Mouse (Mus musculus) heart, postnatal 0 days (tissue): ENCODE measurements around the gene Rassf2. TPM values are rescaled to one million over a fixed set of nuclear protein-coding genes. Genes with fewer than 3 reads are reported as not detected.

Experiments used
- ATAC-seq: fragments of 200-750 bp; cut with Nextera tagmentation; 2 replicates; pipeline ENCODE4 v1.8.0; 2017; ENCODE audit warnings: low read depth, moderate number of reproducible peaks, moderate library complexity; ENCODE audit not compliant: insufficient read depth
- DNase-seq: peaks from one replicate; pipeline ENCODE4 v3.0.0-alpha.2; 2016; ENCODE audit warnings: low spot score
- H3K27ac ChIP-seq: fragments of 300-500 bp; sonication (generic); 2 replicates; pipeline ENCODE4 v1.5.1; 2014; ENCODE audit warnings: low read depth, mild to moderate bottlenecking
- H3K27me3 ChIP-seq: fragments of 300-500 bp; sonication (generic); 2 replicates; pipeline ENCODE4 v1.6.1; 2014; ENCODE audit warnings: low read length, mixed read lengths; ENCODE audit not compliant: control insufficient read depth, insufficient read depth
- H3K36me3 ChIP-seq: fragments of 300-500 bp; sonication (generic); replicated peaks from 2 replicates; pipeline ENCODE4 v1.6.1; 2014; ENCODE audit warnings: low read length, mixed read lengths; ENCODE audit not compliant: control insufficient read depth, insufficient read depth
- H3K4me1 ChIP-seq: fragments of 300-500 bp; sonication (generic); 2 replicates; pipeline ENCODE4 v1.6.1; 2014; ENCODE audit warnings: antibody characterized with exemption; ENCODE audit not compliant: control insufficient read depth, insufficient read depth
- H3K4me2 ChIP-seq: fragments of 300-500 bp; sonication (generic); 2 replicates; pipeline ENCODE4 v1.6.1; 2014; ENCODE audit warnings: low read depth, mild to moderate bottlenecking, low read length, moderate library complexity
- H3K4me3 ChIP-seq: fragments of 300-500 bp; sonication (generic); 2 replicates; pipeline ENCODE4 v1.5.1; 2014; ENCODE audit warnings: low read depth, low read length
- H3K9ac ChIP-seq: fragments of 300-500 bp; sonication (generic); replicated peaks from 2 replicates; pipeline ENCODE4 v1.6.1; 2014; ENCODE audit warnings: low read depth, low read length, mixed read lengths
- H3K9me3 ChIP-seq: fragments of 300-500 bp; sonication (generic); replicated peaks from 2 replicates; pipeline ENCODE4 v1.6.1; 2016; ENCODE audit warnings: low read length; ENCODE audit not compliant: control insufficient read depth
- CTCF ChIP-seq: IDR thresholded peaks from 2 replicates; pipeline ENCODE4 v1.5.1; 2016; ENCODE audit warnings: antibody characterized with exemption, control low read depth, low read depth
- EP300 ChIP-seq: IDR thresholded peaks from 2 replicates; pipeline ENCODE4 v1.6.1; 2016; ENCODE audit warnings: antibody characterized with exemption, low read depth
- WGBS: fragments of 180-500 bp; shearing (Covaris S2); extraction: QIAGEN DNeasy Blood & Tissue Kit; methylation state at CpG from one replicate; pipeline ENCODE4 v1.1.7; 2014; 5-methylcytosine and 5-hydroxymethylcytosine counted together
- polyA plus RNA-seq: library from polyadenylated mRNA; unstranded; fragments of >200 nt; fragmentation: Nextera tagmentation; extraction: Ambion mirVana; gene quantifications from 2 replicates; pipeline ENCODE4 v1.2.1, GENCODE M21; 2015
- total RNA-seq: library from RNA; depleted of rRNA; stranded (reverse); fragments of >200 nt; gene quantifications from 2 replicates; pipeline ENCODE4 v1.2.3, GENCODE M21; 2014; ENCODE audit warnings: low replicate concordance

Gene Rassf2
- total and polyA plus RNA-seq, 2 experiments from 2014 or later: 2.7 to 5.2 TPM

GRCm38 (mm10) chr2:132034590-132035469 lies 4.8 kb upstream of the Rassf2 start:
- DNase-seq (no peak), ATAC-seq (no peak)
- Histone ChIP-seq H3K36me3 (no peaks in the 10 kb centered on the region), H3K27me3 (no peaks in the 10 kb centered on the region), H3K9ac (no peak overlapping the region), H3K4me2 (no peak overlapping the region), H3K4me3 (no peak overlapping the region), H3K27ac (peak overlapping the region; percentile 49; the same call in 1 of the 2 replicates), H3K4me1 (no peaks in the 10 kb centered on the region; the same call in 1 of the 2 replicates), H3K9me3 (no peaks in the 10 kb centered on the region)
- WGBS: 65% methylated on average over 4 of the region's 4 CpGs
- TF ChIP-seq CTCF (no peak), EP300 (no peak)

- Histone ChIP-seq H3K4me3 (no peak overlapping the region), H3K27ac (peak overlapping the region; percentile 67; the same call in 1 of the 2 replicates), H3K36me3 (no peaks in the 10 kb centered on the region), H3K27me3 (no peaks in the 10 kb centered on the region), H3K4me2 (no peak overlapping the region), H3K9me3 (no peaks in the 10 kb centered on the region), H3K9ac (no peak overlapping the region), H3K4me1 (peaks cover 4% of the 10 kb centered on the region; the same call in 1 of the 2 replicates)
- 86% methylated on average over 11 of the region's 11 CpGs for WGBS
- no peak for DNase-seq
- ATAC-seq: no peak
- no peak for TF ChIP-seq CTCF
- no peak for TF ChIP-seq EP300
Observed at GRCm38 (mm10) chr2:132031364-132032095, 1.5 kb upstream of the Rassf2 start.

GRCm38 (mm10) chr2:132030418-132031363 lies 633 bp upstream of the Rassf2 start:
- ATAC-seq (peak; percentile 25; the same call in 1 of the 2 replicates), DNase-seq (no peak)
- no peaks in the 10 kb centered on the region for H3K36me3 ChIP-seq

GRCm38 (mm10) chr2:132028894-132029605 lies 1.0 kb downstream of the Rassf2 start:
- TF ChIP-seq EP300: no peak
- TF ChIP-seq CTCF: no peak
- Histone ChIP-seq H3K9me3 (no peaks in the 10 kb centered on the region), H3K9ac (peak overlapping the region; percentile 55), H3K27me3 (no peaks in the 10 kb centered on the region), H3K27ac (peak overlapping the region; percentile 58), H3K36me3 (no peaks in the 10 kb centered on the region), H3K4me2 (peak overlapping the region; percentile 98), H3K4me3 (peak overlapping the region; percentile 70), H3K4me1 (peaks cover 9% of the 10 kb centered on the region; the same call in 1 of the 2 replicates)
- no peak for DNase-seq
- WGBS: 2% methylated on average over 36 of the region's 36 CpGs
- ATAC-seq: peak; percentile 26

More at GRCm38 (mm10) chr2:132030418-132031363, 633 bp upstream of the Rassf2 start:
- peak overlapping the region; percentile 98 for H3K4me2 ChIP-seq
- H3K9ac ChIP-seq: peak overlapping the region; percentile 55; the same call in 1 of the 2 replicates
- peak overlapping the region; percentile 70 for H3K4me3 ChIP-seq
- peaks cover 4% of the 10 kb centered on the region; the same call in 1 of the 2 replicates for H3K4me1 ChIP-seq
- TF ChIP-seq CTCF (no peak), EP300 (no peak)
- no peaks in the 10 kb centered on the region for H3K9me3 ChIP-seq
- no peaks in the 10 kb centered on the region for H3K27me3 ChIP-seq
- H3K27ac ChIP-seq: peak overlapping the region; percentile 67
- 31% methylated on average over 23 of the region's 23 CpGs for WGBS
